Mouse (Mus musculus) fibroblast of lung, adult 2 months (primary cell): ENCODE measurements around the gene Slc1a2.

Source experiments
- DNase-seq: peaks from one replicate; pipeline ENCODE4 v3.0.0-alpha.2; 2011; ENCODE audit warnings: low read depth

Gene Slc1a2

DNA sequence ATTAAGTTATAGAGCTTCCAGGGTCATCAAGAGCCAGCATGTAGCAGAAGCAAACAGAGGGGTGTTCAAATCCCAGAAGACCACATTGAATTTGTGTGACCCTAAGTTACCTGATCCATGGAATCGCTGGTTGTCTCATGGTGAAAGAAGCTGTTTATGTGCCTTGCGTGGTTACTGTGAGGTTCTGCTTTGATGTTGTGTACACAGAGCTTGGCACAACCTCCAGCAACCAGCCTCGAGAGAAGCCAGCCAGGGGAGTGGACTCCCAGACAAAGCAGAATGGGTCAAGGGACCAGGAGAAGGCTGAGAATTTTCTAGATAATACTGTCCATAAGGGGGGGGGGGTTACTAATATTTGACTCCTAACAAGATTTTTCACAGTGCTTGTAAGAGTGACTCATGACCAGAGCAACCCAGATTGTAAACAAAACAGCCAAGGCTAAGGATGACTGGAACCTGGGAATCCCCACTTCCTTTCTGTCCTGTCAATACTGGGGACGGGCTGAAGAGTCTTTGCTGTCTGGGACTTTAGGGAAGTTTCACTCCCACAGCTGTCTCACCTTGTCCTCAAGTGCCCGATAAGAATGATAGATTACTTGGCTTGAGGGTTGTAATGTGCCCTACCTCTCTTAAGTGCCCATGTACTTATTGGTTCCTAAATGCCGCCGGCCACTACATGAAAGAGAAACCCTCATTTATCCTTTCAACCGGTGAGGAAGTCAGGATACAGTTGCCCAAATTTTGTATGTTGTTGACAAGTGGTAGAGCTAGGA is 106.3 kb downstream of the Slc1a2 start:
- DNase-seq: no peak

DNA sequence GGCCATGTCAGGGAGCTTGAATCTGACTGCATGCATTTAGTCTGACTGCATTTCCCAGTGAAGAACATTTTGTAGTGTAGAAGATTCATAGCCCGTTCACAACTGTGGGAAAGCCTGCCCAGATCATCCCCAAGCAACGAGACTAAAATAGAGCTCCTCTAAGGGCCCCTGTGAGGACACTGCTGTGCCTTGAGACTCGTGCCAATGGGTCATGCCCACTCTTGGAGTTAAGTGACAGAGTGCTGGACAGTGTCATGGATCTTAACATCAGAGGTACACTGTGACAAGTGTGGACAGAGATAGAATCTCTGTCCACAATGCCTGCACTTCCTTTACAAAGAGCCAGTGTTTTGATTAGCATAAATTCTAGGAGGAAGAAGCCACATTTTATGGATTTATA is 109.8 kb downstream of the Slc1a2 start:
- DNase-seq: no peak

- no peak for DNase-seq
Observed at GRCm38 (mm10) chr2:102771304-102771703, 112.8 kb downstream of the Slc1a2 start.

DNA sequence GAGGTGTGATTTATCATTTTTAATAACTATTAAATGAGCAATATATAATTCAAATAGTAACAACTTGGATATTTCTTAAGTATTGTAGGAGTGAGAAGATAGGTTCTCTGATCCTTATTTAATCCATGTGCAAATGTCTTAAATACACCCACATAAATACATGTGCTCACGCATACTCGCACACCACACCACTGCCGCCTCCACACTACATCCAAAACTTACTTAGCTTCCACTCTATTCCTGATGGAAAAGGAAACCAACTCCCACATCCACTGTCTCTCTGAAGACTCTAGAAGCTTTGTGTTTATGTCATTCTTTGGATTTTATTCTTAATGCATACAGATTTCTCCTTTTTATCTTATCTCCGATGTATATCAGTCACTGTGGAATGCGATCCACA is 113.8 kb downstream of the Slc1a2 start:
- DNase-seq: no peak

DNA sequence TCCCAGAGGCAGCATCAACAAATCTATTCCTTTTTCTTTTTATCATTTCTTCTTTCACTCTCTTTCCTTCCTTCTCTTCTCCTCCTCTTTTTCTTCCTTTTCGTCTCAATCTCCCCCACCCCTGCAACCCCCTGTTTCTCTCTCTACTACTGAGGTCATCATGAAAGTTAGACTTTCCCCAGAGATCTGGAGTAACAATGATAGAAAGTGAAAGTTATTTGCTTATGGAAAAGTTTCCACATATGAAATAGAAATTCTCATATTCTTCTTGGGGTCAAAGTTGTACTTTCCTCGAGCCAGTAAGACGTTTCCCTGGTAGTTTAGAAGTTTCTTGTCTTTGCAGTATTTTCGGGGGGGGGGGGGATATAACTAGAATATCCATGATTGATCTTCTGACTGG is 116.2 kb downstream of the Slc1a2 start:
- DNase-seq: no peak

- no peak for DNase-seq
Observed at GRCm38 (mm10) chr2:102775561-102775960, 117.1 kb downstream of the Slc1a2 start.

- DNase-seq: no peak
Observed at GRCm38 (mm10) chr2:102778208-102778607, 119.7 kb downstream of the Slc1a2 start.

DNA sequence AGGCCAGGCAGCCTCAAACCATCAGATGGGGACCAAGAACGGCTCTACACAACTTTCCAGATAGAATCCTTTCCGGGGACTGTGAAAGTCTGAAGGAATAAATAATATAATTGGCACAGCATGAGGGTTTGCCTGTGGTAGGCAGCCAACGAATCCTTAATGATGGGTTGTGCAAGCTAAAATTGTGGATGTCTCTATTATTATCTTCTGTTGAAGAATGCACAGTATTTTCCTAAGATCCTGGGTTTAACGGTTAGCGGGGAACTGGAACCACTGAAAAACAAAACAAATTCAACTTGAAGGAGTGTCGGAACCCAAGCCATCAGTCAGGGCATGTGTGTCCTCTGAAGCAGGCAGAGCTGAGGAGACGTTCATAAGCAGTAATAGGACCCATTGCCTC is 124.3 kb downstream of the Slc1a2 start:
- DNase-seq: no peak

DNA sequence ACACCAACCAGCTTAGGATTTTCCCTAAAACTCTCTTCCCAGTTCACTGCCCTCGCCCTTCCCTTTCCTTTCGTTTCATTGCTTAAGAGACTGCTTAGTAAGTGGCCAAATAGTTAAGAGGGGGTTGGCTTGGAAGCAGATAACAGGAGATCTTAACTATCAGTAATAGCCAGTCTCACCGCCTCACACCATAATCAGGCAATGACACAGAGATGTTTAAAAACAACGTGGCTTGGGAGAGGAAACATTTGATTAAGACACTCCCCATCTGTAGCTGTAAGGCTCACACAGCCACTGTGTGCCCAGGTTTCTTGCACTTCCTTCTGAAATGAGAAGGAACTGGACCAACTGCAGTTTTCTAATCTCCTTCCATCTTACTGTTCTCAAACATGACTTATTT is 127.2 kb downstream of the Slc1a2 start:
- no peak for DNase-seq

DNA sequence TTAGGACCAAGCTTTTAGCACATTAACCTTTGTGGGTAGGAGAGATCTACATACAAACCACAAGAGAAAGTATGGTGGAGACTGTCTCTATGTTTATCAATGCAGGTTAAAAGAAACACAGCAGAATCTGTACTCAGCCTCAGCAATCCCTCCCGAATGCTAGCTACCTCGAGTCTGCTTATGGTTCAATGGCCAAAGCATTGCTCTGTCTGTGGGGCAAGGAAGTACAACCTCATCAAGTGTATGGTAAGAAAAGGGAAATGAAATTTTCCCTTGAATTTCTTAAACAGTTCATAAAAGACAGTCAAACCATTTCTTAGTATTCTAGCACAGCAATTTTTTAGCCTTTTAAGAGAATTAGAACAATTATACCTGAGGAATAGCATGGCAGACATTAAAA is 133.2 kb downstream of the Slc1a2 start:
- DNase-seq: no peak

DNA sequence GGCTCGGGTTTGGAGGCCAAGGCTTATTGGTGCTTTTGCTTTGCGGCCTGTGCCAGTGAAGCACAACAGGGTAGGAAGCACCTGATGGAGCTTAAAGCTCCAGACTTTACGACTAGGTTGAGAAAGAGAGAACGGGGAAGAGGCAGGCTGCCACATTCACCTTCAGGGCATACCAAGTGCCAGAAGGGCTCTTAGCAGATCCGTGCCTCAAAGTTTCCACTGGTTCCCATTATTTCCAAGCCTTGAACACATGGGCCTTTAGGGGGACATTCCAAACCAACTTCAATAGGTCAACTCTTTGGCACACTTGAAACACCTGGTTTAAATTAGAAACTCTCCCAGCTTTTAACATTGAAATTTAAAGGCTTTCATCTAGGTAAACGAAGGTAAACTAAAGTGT is 134.3 kb downstream of the Slc1a2 start:
- no peak for DNase-seq

DNA sequence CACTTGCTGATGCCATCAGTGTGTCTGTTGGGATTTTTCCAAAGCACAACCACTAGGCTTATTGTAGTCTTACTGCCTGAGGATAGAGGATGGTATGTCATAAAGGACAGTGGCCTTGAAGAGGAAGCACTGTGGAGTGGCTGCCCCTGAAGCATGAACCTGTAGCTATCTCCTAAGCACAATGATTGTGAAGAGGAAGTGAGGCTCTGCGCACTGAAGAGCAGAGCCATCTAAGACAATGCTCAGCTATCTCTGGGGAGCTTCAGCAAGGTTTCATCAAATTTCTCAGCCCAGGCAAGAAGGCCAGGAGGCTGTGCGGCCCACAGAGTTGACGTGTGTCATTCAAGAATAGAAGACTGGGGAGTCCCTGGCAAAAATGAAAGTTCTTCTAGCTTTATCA is 136.6 kb downstream of the Slc1a2 start:
- DNase-seq: no peak

DNA sequence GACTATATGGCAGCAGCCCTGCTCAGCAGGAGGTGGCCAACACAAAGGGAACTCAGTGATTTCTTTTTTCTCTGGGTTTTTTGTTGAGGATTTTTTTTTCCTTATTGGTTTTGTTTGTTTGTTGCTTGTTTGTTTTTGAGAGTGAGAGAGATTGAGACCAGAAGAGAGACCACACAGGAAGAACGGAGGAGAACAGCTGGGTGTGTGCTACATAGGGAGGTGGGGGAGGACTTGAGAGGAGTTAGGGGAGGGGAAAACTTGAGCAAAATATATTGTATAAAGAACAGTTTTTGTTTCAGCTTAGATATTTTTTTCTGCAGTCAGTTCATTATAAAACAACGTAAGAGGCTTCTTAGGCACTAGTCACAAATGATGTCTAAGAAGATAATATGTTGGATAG is 139.7 kb downstream of the Slc1a2 start:
- no peak for DNase-seq

- DNase-seq: no peak
Observed at GRCm38 (mm10) chr2:102801899-102802298, 143.4 kb downstream of the Slc1a2 start.

DNA sequence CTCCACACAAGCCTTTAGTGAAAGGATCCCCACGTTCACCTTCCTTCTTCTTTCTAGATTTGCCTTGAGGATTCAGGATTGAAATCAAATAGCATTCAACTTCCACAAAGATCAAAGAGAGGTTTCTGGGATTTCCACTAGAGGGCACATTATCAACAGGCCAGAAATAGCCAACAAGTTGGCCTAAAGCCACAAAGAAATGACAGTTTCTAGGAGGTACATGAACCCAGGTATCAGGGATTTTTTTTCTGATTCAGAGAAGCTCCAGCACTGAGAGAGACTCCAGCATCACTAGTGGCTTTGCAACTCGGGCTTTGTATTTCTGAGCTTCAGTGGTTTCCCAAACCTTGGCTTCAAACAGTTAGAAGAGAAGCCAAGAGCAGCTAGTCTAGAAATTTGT is 145.7 kb downstream of the Slc1a2 start:
- DNase-seq: no peak

DNA sequence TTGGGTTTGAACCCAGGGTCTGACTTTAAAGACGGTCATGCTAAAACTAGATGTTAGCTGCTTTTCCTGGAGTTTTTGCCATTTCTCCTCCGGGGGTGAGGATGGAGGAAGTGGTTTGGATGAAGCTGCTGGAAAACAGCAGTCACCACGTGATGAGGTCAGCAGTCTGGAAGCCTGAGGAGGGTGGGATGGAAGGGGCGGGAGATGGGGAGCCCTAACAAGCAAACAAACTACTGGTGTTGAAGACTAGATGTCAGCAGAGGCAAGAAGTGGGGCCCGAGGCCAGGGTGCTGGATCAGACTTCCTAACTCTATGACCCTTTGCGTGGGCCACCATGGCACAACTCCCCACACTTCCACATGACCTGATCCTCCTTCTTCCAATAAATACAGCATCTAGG is 146.8 kb downstream of the Slc1a2 start:
- no peak for DNase-seq

DNA sequence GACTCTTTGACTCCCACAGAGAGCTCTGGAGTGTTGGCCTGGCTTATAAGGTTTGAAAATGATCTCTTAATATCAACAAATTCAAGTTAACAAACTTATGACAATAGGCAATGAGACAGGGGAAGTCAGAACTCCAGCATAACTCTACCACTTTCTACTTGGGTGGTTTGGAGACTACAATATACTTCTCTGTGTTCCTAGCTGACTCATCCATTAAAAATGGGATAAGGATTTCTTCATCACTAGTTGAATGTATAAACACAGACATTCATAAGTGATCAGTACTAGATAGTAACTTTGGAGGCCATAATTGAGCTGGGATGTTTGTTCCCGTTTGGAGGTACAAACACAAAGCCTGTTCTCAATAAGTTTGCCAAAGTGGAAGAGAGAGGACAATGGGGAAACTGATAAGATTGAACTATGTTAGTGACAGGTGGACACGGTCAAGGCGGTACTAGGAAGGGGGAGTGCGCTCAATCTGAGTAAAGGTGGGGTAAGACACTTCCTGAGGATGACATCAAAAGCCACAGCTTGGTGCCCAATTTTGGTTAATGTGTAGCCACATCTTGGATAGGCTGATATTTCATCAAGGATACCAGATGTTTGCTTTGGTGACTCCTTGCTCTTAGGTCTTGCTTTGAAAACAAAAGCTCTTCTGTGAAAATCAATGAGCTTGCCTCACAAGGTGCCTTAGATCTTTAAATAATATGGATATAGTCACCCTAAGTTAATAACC is 147.5 kb downstream of the Slc1a2 start:
- no peak for DNase-seq

- DNase-seq: no peak
Observed at GRCm38 (mm10) chr2:102807633-102808032, 149.2 kb downstream of the Slc1a2 start.

GRCm38 (mm10) chr2:102809436-102809835 is 151.0 kb downstream of the Slc1a2 start:
- DNase-seq: no peak

- no peak for DNase-seq
Observed at GRCm38 (mm10) chr2:102812756-102813155, 154.3 kb downstream of the Slc1a2 start.

GRCm38 (mm10) chr2:102815289-102815809 is 156.9 kb downstream of the Slc1a2 start:
- no peak for DNase-seq

DNA sequence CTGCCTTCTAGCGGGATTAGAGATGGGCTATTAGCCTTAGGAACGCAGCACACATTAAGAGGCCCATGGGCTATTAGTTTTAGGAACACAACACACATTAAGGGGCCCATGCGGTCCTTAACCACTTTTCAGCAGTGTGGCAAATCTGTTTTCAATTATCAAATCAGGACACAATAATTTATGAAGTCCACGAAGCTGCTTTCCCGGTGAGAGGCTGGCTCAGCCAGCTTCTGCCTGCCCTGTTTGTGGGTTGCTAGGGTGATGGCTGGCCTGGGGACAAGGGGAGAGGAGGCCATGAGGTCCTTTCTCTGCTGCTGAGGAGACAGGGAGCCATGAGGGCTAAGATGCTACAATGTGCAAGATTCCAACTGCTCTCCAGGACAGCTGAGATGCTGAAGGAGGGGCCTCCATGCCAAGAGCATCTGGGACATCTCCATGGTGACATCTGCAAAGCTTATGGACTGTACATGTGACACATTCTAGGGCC is 161.8 kb downstream of the Slc1a2 start:
- no peak for DNase-seq

- DNase-seq: no peak
Observed at GRCm38 (mm10) chr2:102820790-102821189, 162.3 kb downstream of the Slc1a2 start.
